Mouse (Mus musculus) heart, embryonic 11.5 days (tissue): ENCODE results near the gene Gm8369. TPM values are rescaled to one million over a fixed set of nuclear protein-coding genes. Genes with fewer than 3 reads are reported as not detected.
"Not testable (repeated sequence)": the region's sequence is repeated elsewhere in the genome, so short reads cannot be mapped to it uniquely, and the experiment has no call there.

Experiments
- ATAC-seq: fragments of 200-750 bp; cut with Nextera tagmentation; replicated peaks from 2 replicates; pipeline ENCODE4 v1.8.0; 2017; ENCODE audit warnings: moderate library complexity; ENCODE audit not compliant: insufficient number of reproducible peaks, low FRiP score, low TSS enrichment
- H3K27ac ChIP-seq: fragments of 300-500 bp; sonication (generic); 2 replicates; pipeline ENCODE4 v1.5.1; 2014; ENCODE audit warnings: mild to moderate bottlenecking, low read depth, low read length
- H3K27me3 ChIP-seq: fragments of 300-500 bp; sonication (generic); 2 replicates; pipeline ENCODE4 v1.6.1; 2014; ENCODE audit warnings: mild to moderate bottlenecking, low read length, mixed read lengths; ENCODE audit not compliant: control insufficient read depth, insufficient read depth
- H3K36me3 ChIP-seq: fragments of 300-500 bp; sonication (generic); 2 replicates; pipeline ENCODE4 v1.6.1; 2014; ENCODE audit warnings: mild to moderate bottlenecking, low read length, moderate library complexity, mixed read lengths; ENCODE audit not compliant: control insufficient read depth, insufficient read depth
- H3K4me1 ChIP-seq: fragments of 300-500 bp; sonication (generic); 2 replicates; pipeline ENCODE4 v1.6.1; 2014; ENCODE audit warnings: low read length; ENCODE audit not compliant: control insufficient read depth, insufficient read depth
- H3K4me2 ChIP-seq: fragments of 300-500 bp; sonication (generic); 2 replicates; pipeline ENCODE4 v1.6.1; 2014; ENCODE audit warnings: mild to moderate bottlenecking, moderate library complexity
- H3K4me3 ChIP-seq: fragments of 300-500 bp; sonication (generic); 2 replicates; pipeline ENCODE4 v1.5.1; 2014; ENCODE audit warnings: low read depth, low read length
- H3K9ac ChIP-seq: fragments of 300-500 bp; sonication (generic); 2 replicates; pipeline ENCODE4 v1.6.1; 2014; ENCODE audit warnings: mild to moderate bottlenecking, low read depth, low read length, moderate library complexity
- H3K9me3 ChIP-seq: fragments of 300-500 bp; sonication (generic); replicated peaks from 2 replicates; pipeline ENCODE4 v1.6.1; 2016; ENCODE audit warnings: low read length; ENCODE audit not compliant: control insufficient read depth
- WGBS: fragments of 180-500 bp; shearing (Covaris S2); extraction: QIAGEN DNeasy Blood & Tissue Kit; methylation state at CpG from one replicate; pipeline ENCODE4 v1.1.7; 2014; ENCODE audit not compliant: insufficient replicate concordance; 5-methylcytosine and 5-hydroxymethylcytosine counted together
- polyA plus RNA-seq: library from polyadenylated mRNA; unstranded; fragments of >200 nt; fragmentation: Nextera tagmentation; extraction: Ambion mirVana; gene quantifications from 2 replicates; pipeline ENCODE4 v1.2.1, GENCODE M21; 2014

Gm8369 gene
- polyA plus RNA-seq, 1 experiment from 2014 or later: not detected

DNA sequence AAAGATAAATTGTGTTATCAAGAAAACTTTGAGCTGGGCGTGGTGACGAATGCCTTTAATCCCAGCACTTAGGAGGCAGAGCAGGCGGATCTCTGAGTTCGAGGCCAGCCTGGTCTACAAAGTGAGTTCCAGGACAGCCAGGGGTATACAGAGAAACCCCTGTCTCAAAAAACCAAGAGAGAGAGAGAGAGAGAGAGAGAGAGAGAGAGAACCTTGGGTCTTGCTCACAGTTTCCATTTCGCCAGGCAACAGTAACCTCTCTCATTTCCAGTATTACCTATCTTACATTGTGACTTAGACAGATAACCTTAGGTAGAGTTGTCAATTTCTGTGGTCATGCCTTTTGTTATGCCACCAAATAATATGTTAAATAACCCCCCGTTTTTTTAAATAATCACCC is 10.6 kb downstream of the Gm8369 start:
- no peaks in the 10 kb centered on the region for H3K4me1 ChIP-seq
- 72% methylated on average over 6 of the region's 6 CpGs for WGBS
- H3K27ac ChIP-seq: no peak overlapping the region
- H3K4me2 ChIP-seq: no peak overlapping the region
- H3K4me3 ChIP-seq: no peak overlapping the region
- no peaks in the 10 kb centered on the region for H3K27me3 ChIP-seq
- no peak overlapping the region for H3K9ac ChIP-seq
- no peaks in the 10 kb centered on the region for H3K36me3 ChIP-seq
- no peaks in the 10 kb centered on the region for H3K9me3 ChIP-seq
- no peak for ATAC-seq

GRCm38 (mm10) chr19:11497300-11497699 is 11.6 kb downstream of the Gm8369 start:
- not testable (repeated sequence) for ATAC-seq, H3K27me3 ChIP-seq, H3K27ac ChIP-seq, H3K9ac ChIP-seq, H3K4me1 ChIP-seq, H3K36me3 ChIP-seq, H3K9me3 ChIP-seq, H3K4me3 ChIP-seq, H3K4me2 ChIP-seq
- 76% methylated on average over 1 of the region's 1 CpGs for WGBS

DNA sequence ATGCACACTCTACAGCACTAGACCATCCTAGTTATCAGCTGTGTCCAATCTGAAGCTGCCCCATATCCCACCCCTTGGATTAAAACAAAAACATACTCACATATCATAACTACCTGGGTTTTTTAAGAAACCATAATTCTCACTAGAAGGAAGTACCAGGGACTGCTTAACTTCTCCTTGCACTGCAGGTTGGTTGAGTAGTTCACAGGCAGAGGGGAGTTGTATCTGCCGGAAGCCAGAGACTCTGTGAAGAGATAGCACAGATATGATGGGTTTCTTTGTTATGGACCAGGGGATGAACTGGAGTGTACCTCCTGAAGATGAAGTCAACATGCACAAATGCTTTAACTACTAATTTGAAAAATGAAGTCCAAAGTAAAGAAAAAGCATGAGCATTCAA is 15.1 kb downstream of the Gm8369 start:
- WGBS: 76% methylated on average over 1 of the region's 1 CpGs
- no peak for ATAC-seq

DNA sequence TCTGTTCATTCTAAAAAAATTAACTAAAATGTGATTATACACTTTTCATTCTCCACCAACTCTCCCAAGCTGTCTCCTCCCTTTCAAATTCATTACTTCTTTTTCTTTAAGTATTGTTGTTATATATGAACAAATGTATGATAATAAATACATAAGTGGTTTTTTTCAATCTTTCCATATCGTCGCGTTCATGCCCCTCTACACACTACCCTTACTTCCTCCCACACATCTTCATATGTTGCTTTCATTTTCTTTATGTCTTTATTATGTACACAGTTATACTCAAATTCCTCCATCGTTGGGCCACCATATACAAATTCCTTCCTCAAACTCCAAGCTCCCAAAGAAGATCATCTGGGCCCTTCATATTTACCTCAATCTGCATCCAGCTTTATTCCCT is 15.6 kb downstream of the Gm8369 start:
- Histone ChIP-seq H3K27me3 (no peaks in the 10 kb centered on the region), H3K4me2 (no peak overlapping the region), H3K36me3 (no peaks in the 10 kb centered on the region), H3K27ac (no peak overlapping the region), H3K4me3 (no peak overlapping the region), H3K4me1 (no peaks in the 10 kb centered on the region), H3K9me3 (no peaks in the 10 kb centered on the region), H3K9ac (no peak overlapping the region)
- WGBS: 81% methylated on average over 4 of the region's 4 CpGs
- ATAC-seq: no peak

More for the DNA sequence above, 15.1 kb downstream of the Gm8369 start:
- Histone ChIP-seq H3K4me1 (no peaks in the 10 kb centered on the region), H3K36me3 (no peaks in the 10 kb centered on the region), H3K9me3 (no peaks in the 10 kb centered on the region), H3K27me3 (no peaks in the 10 kb centered on the region), H3K4me2 (no peak overlapping the region), H3K27ac (no peak overlapping the region), H3K9ac (no peak overlapping the region), H3K4me3 (no peak overlapping the region)

GRCm38 (mm10) chr19:11504857-11505256 is 19.1 kb downstream of the Gm8369 start:
- ATAC-seq: no peak
- no peaks in the 10 kb centered on the region for H3K36me3 ChIP-seq
- H3K9me3 ChIP-seq: no peaks in the 10 kb centered on the region
- no peak overlapping the region for H3K27ac ChIP-seq
- no peak overlapping the region for H3K4me2 ChIP-seq
- WGBS: 76% methylated on average over 1 of the region's 1 CpGs
- H3K9ac ChIP-seq: no peak overlapping the region
- H3K4me3 ChIP-seq: no peak overlapping the region
- no peaks in the 10 kb centered on the region for H3K4me1 ChIP-seq
- H3K27me3 ChIP-seq: no peaks in the 10 kb centered on the region

GRCm38 (mm10) chr19:11513458-11513857 is 27.7 kb downstream of the Gm8369 start:
- ATAC-seq: no peak
- Histone ChIP-seq H3K4me2 (no peak overlapping the region), H3K4me3 (no peak overlapping the region), H3K27ac (no peak overlapping the region), H3K36me3 (no peaks in the 10 kb centered on the region), H3K9ac (no peak overlapping the region), H3K4me1 (no peaks in the 10 kb centered on the region), H3K9me3 (no peaks in the 10 kb centered on the region), H3K27me3 (no peaks in the 10 kb centered on the region)
- 38% methylated on average over 1 of the region's 1 CpGs for WGBS

DNA sequence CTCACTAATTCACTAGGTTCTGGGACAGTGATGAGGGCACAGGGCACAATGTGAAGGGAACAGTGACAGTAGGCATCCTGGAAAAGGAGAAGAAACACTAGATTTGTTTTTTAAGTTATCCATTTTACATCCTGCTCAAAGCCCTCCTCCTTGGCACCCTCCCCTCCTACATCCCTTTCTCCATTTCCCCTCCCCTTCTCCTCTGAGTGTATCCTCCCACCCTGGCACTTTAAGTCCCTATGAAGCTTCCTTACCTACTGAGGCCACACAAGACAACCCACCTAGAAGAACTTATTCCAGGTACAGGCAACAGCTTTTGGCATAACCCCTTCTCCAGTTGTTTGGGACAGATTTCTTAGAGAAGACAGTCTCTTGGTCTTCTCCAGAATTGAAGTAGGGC is 30.5 kb downstream of the Gm8369 start, which contains the start of gene Ms4a6b:
TSS of gene Ms4a6b (plus strand) at position 267 of the 400 bp plus-strand sequence.
- ATAC-seq: no peak
- H3K4me2 ChIP-seq: no peak within 1 kb of the TSS
- H3K27ac ChIP-seq: no peak within 1 kb of the TSS
- H3K4me1 ChIP-seq: no peaks in the 10 kb centered on the region
- H3K9ac ChIP-seq: no peak within 1 kb of the TSS
- H3K27me3 ChIP-seq: no peaks in the 10 kb centered on the region
- H3K9me3 ChIP-seq: no peaks in the 10 kb centered on the region
- H3K36me3 ChIP-seq: no peaks in the 10 kb centered on the region
- H3K4me3 ChIP-seq: no peak within 1 kb of the TSS

DNA sequence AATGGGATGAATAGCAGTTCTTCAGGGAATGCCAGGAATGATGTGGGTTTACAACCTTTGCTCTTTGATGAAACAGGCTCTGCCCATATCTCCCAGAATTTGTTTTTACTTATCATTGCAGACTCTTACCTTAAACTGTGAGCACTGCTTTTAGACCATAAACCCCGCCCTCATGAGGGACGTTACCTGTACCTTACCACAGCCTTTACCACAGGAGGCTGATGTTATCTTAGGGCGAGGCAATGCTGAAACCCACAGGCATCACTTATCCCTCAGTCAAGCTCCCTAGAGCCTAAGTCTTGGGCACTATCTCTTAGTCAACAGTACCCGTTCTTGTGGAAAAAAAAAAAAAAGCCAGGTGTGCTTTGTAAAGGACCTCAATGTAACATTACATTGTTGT is 31.1 kb downstream of the Gm8369 start:
- no peaks in the 10 kb centered on the region for H3K27me3 ChIP-seq
- H3K9me3 ChIP-seq: no peaks in the 10 kb centered on the region
- H3K9ac ChIP-seq: no peak overlapping the region
- WGBS: 51% methylated on average over 4 of the region's 4 CpGs
- no peak overlapping the region for H3K27ac ChIP-seq
- no peak overlapping the region for H3K4me3 ChIP-seq
- H3K4me1 ChIP-seq: no peaks in the 10 kb centered on the region
- no peak for ATAC-seq
- no peak overlapping the region for H3K4me2 ChIP-seq
- H3K36me3 ChIP-seq: no peaks in the 10 kb centered on the region

DNA sequence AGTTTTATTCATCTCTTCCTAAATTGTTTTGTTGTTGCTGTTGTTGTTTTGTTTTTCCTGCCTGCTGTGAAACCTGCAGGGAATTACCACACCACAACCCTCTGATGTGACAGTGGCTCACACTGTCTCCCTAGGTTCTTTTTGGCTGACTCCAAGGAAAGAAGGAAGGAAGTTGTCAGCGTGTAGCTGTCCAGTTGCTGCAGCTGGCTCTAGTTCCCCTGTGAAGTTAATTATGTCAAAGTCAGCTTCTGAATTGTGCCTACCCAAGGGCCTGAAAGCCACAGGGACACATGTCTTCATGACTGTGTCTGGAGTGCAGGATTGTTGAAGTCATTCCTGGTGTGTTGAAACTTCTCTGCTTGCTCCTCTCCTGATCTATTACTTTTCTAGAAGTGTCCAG is 31.6 kb downstream of the Gm8369 start:
- not testable (repeated sequence) for H3K9ac ChIP-seq, H3K27ac ChIP-seq, H3K9me3 ChIP-seq, H3K4me2 ChIP-seq, ATAC-seq, H3K36me3 ChIP-seq, H3K4me3 ChIP-seq, H3K4me1 ChIP-seq, H3K27me3 ChIP-seq
- WGBS: 21% methylated on average over 1 of the region's 1 CpGs
